Comparison of ENCODE assay signal across 14 mouse cellular contexts in the genomic region with DNA sequence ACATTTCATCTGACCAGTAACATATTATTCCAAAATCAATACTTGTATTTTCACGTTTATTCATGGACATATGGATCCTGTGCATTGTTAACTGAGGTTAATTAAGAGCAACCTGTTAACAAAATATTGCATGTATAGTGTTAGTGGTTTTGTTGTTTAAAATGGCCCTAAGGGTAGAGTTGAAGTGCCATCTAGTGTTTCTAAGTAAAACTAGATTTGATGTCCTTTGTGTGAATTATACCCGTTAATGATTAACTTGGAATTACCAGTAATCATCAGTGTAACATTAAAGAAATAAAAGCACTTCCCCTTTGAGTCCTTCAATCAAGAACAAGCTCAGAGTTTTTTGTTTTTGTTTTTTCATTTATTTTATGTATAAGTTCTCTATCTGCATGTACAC. TPM values are rescaled to one million over a fixed set of nuclear protein-coding genes. Genes with fewer than 3 reads are reported as not detected.
DNase-seq lines count a peak whose midpoint lies in the region; ATAC-seq and TF ChIP-seq lines count a peak whose summit lies in the region.
"Had no signal": no experiment of that assay in that cellular context is flagged by ENCODE, and none has a peak within 500 bp of the region (broad histone marks: within the 10 kb centered on the region; RNA-seq: fewer than 3 reads in every experiment).

No protein-coding gene starts in this region.

- peaks cover 13% of the 10 kb centered on the region; the same call in 1 of the 2 replicates for H3K4me1 ChIP-seq in forebrain, embryonic 14.5 days (ENCODE audit: control insufficient read depth, insufficient read depth, low read length)
- peaks cover 34% of the 10 kb centered on the region for H3K4me1 ChIP-seq in forebrain, embryonic 10.5 days

- no peak overlapping the region for H3K9ac ChIP-seq in forebrain, embryonic 14.5 days (ENCODE audit: low read length)
- H3K9ac ChIP-seq: heart, embryonic 13.5 days; limb, embryonic 13.5 days had no signal

- H3K36me3 ChIP-seq in forebrain, embryonic 14.5 days (ENCODE audit: control insufficient read depth, insufficient read depth, low read length) = no peaks in the 10 kb centered on the region
- H3K36me3 ChIP-seq in forebrain, embryonic 10.5 days (replicated peaks) = peaks cover 7% of the 10 kb centered on the region; the same call in 1 of the 2 replicates

- 63% methylated on average over 2 of the region's 2 CpGs for WGBS in forebrain, embryonic 14.5 days
- 72% methylated on average over 2 of the region's 2 CpGs for WGBS in forebrain, embryonic 10.5 days

- intact Hi-C loops in left cerebral cortex, adult 2 months (cut with DNase I) = loop anchor here (2.0 to 5.0 kb wide), 2 partner anchors 74 to 107 kb away; a partner anchor contains a TSS
- intact Hi-C loops in left cerebral cortex, postnatal 36 days (cut with DNase I) = no loop called here

- no peak overlapping the region for H3K4me3 ChIP-seq in forebrain, embryonic 14.5 days (ENCODE audit: low read depth, low read length)
- no peak overlapping the region for H3K4me3 ChIP-seq in forebrain, embryonic 10.5 days
- H3K4me3 ChIP-seq in left cerebral cortex, adult 2 months = no peak overlapping the region
- H3K4me3 ChIP-seq: heart, embryonic 13.5 days had no signal

- H3K9me3 ChIP-seq in forebrain, embryonic 14.5 days (replicated peaks; ENCODE audit: control insufficient read depth, low read length) = no peaks in the 10 kb centered on the region
- no peaks in the 10 kb centered on the region for H3K9me3 ChIP-seq in forebrain, embryonic 10.5 days
- H3K9me3 ChIP-seq: heart, embryonic 13.5 days; limb, embryonic 13.5 days had no signal

- peak; percentile 33 for DNase-seq in forebrain, embryonic 14.5 days (ENCODE audit: low spot score)
- DNase-seq in forebrain, embryonic 10.5 days (ENCODE audit: extremely low spot score, low spot score) = no peak
- no peak for DNase-seq in left cerebral cortex, adult 2 months (ENCODE audit: extremely low spot score in 1 of 2, low spot score in 2 of 2)
- no peak for DNase-seq in left cerebral cortex, postnatal 36 days (ENCODE audit: low spot score in 2 of 2)
- peak; percentile 58 for DNase-seq in 3T3-L1 (ENCODE audit: low read depth, low spot score)
- DNase-seq in NIH3T3 (ENCODE audit: low read depth) = peak; percentile 50
- no peak for DNase-seq in spleen, postnatal 14 days (ENCODE audit: low spot score in 2 of 2)
- DNase-seq in frontal cortex, postnatal 14 days (ENCODE audit: low spot score in 2 of 2) = no peak
- DNase-seq: cerebellum, adult 8-10 months; gastrocnemius, postnatal 10 days; lung, postnatal 4 days had no signal

- TF ChIP-seq CTCF in left cerebral cortex, adult 2 months (IDR thresholded peaks at IDR 0.05) = peak; percentile 57

- H3K27me3 ChIP-seq in forebrain, embryonic 14.5 days (replicated peaks; ENCODE audit: control insufficient read depth, insufficient read depth, low read length) = no peaks in the 10 kb centered on the region
- no peaks in the 10 kb centered on the region for H3K27me3 ChIP-seq in forebrain, embryonic 10.5 days (ENCODE audit: poor library complexity, severe bottlenecking)
- H3K27me3 ChIP-seq: heart, embryonic 13.5 days; limb, embryonic 13.5 days had no signal

- H3K27ac ChIP-seq in forebrain, embryonic 14.5 days (ENCODE audit: low read depth, low read length) = no peak overlapping the region
- no peak overlapping the region for H3K27ac ChIP-seq in forebrain, embryonic 10.5 days
- H3K27ac ChIP-seq in left cerebral cortex, adult 2 months = no peak overlapping the region
- H3K27ac ChIP-seq: limb, embryonic 13.5 days had no signal

- no peak overlapping the region for H3K4me2 ChIP-seq in forebrain, embryonic 14.5 days (ENCODE audit: low read length)
- H3K4me2 ChIP-seq: heart, embryonic 13.5 days; limb, embryonic 13.5 days had no signal

- no peak for ATAC-seq in forebrain, embryonic 14.5 days

RNA-seq across cellular contexts. Expression of a gene that starts 1.2 kb away (rescaled TPM):
- 87.1 and 96.5 TPM in 2 replicates for polyA plus RNA-seq in forebrain, embryonic 14.5 days (2014; fragmentation: Nextera tagmentation; extraction: Ambion mirVana)
- polyA plus RNA-seq in forebrain, embryonic 10.5 days (2016; fragmentation: Nextera tagmentation; extraction: Ambion mirVana) = 110 and 112 TPM in 2 replicates
- 100 to 1,000 TPM; 189 to 204 TPM for total RNA-seq in left cerebral cortex, adult 2 months (2021)
- 100 to 1,000 TPM; 189 to 197 TPM for total RNA-seq in left cerebral cortex, postnatal 36 days (2021)

RNA-seq across cellular contexts. Expression of a gene that starts 43.9 kb away (rescaled TPM):
- 0.14 TPM in 2 replicates for polyA plus RNA-seq in forebrain, embryonic 14.5 days (2014; fragmentation: Nextera tagmentation; extraction: Ambion mirVana)
- polyA plus RNA-seq in forebrain, embryonic 10.5 days (2016; fragmentation: Nextera tagmentation; extraction: Ambion mirVana) = 0.22 and 0.25 TPM in 2 replicates
- not detected for total RNA-seq in left cerebral cortex, adult 2 months (2021)
- total RNA-seq in left cerebral cortex, postnatal 36 days (2021) = not detected
- total RNA-seq: gastrocnemius, postnatal 10 days; layer of hippocampus, postnatal 25 days had no signal

Comparison
In these comparisons a context has a peak if more than half of its experiments do, and no peak if none do; other contexts are left out.
1. DNase-seq: peak in forebrain, embryonic 14.5 days (single experiment), 3T3-L1 (single experiment) and NIH3T3 (single experiment); none in forebrain, embryonic 10.5 days (single experiment), left cerebral cortex, adult 2 months (0 of 2), left cerebral cortex, postnatal 36 days (0 of 2), spleen, postnatal 14 days (0 of 2) and frontal cortex, postnatal 14 days (0 of 2).